Mouse (Mus musculus) kidney, adult 9 months (tissue): ENCODE measurements around the gene Zfand3.
A peak's percentile ranks its signal among the peaks of the same experiment; 100 is the strongest.

Source experiments
- DNase-seq: peaks from one replicate; pipeline ENCODE4 v3.0.0; 2022

The Zfand3 gene

DNA sequence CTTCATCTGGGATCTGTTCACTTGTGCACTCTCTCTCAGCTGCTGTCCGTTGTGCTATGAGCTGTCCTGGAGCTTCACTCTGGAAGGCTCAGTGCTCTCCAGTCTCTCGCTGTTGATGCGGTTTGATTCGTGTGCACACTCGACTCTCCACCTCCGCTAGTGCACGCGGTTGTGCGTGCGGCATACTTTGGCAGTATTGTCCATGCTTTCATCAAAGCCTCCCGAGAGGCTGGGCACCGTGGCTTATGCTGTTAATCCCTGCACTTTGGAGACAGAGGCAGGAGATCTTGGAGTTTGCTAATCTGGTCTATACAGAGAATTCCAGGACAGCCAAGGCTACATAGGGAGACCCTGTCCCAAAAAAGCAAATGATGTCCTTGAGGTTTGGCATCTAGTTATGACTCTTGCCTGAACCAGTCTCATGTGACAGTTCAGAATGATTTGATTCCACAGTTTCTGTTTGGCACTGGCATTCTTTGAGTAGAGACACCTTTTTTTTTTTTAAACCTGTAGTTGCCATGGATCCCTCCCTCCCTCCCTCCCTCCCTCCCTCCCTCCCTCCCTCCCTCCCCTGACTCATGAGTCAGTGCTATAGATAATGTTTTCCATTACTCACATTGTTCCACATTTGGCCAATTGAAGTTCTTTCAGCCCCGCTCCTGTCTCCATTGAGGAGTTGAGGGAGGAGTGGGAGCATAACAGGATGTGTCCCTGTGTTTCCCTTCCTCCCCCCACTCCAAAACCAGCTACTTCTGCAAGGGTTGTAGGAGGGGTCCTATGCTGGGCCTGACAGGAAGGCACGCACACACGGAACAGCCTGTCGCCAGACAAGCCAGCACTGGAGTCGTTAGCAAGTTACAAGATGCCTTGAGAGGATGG is 192.1 kb downstream of the Zfand3 start:
- no peak for DNase-seq

DNA sequence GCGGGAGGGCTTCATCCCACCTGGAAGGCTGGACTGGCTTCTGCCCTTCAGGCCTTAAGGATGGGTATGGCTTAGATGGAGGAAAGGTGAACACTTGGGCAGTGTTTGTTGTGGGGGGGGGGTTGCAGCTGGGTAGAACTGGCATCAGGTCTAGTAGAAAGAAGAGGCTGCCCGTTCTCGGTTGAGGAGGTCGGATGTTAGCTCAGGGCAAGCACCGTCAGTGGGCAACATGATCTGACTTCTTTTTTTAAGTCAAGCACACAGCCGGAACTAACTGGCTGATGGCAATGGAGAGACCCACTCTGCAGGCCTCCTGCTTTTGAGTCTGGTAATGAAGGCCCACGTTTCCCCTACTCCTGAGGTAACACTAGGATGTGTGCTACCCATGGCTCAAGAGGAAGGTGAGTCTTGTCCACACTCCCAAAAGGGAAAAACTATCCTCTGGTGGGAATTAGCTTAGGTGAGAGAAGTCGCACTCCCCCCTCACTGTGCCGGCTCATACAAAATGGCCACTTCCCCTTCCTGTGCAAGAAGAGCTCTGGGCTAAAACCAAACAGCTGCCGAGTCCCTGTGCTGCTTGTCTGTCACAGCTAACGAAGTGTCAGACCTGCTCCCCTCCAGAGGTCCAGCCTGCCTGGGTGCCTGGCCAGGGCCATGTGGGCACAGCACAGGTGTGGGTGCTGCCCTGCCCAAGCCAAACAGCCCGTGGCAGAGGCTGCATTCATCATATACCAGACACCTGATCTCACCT is 192.9 kb downstream of the Zfand3 start:
- no peak for DNase-seq

- DNase-seq, result no peak
These were observed 193.9 kb downstream of the Zfand3 start for GRCm38 (mm10) chr17:30198422-30198821.

GRCm38 (mm10) chr17:30199374-30200247 is 195.1 kb downstream of the Zfand3 start:
- peak; percentile 42 for DNase-seq

- no peak for DNase-seq
These were observed 195.8 kb downstream of the Zfand3 start for GRCm38 (mm10) chr17:30200283-30200682.

DNA sequence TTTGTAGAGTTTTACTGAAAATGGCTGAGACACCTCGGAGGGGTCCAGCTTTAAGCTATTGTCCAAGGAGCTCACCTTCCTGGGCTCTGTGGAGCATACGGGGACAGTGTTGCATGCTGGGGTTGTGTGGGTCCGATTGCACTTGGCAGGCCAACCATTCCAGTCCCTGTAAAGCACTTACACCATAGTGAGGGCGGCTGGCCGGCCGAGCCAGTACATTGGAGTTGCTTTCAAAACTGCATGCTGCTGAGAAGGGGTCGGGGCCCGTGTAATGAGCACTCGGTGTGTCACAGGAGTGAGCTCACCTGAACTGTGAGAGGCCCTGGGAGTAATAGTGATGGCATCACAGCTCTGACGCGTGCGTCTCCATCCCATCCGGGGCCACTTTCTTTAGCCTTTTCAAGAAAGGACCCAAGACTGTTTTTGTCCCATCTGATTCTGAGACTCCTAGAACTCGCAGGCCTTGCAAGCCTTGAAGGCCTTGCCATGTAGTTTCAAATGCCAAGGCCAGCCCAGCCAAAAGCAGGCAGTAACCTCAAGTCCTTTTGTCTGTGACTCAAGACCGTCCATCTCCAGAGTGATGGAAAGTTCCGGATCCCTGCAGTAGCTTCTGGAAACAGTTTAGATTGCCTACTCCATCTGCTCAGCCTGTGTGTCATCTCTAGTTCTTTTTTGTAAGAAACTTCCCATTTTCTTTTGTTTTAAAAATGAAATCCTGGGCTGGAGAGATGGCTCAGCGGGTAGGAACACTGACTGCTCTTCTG is 200.7 kb downstream of the Zfand3 start:
- no peak for DNase-seq

- DNase-seq, result no peak
These were observed 205.7 kb downstream of the Zfand3 start for GRCm38 (mm10) chr17:30210262-30210661.

DNA sequence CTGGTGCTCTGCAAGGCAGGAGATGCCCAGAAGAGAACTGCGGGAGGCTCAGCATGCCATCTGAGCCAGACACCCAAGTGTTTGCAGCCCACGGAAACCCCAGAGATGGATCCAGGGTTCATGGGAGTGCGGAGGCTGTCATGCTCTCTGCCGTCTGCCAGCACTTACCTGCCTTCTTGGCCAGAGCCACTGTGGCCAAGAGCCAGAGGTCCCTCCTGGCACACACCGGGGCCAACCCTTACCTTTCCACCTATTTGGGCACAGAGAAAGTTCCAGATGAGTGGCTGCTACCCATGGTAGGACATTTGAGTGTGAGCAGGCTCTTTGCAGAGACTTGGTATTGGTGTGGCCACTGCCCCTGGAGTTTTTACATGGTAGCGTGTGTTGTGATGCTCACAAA is 206.4 kb downstream of the Zfand3 start:
- DNase-seq, result peak; percentile 35

GRCm38 (mm10) chr17:30212647-30213046 is 208.1 kb downstream of the Zfand3 start:
- DNase-seq, result no peak

- no peak for DNase-seq
These were observed 208.8 kb downstream of the Zfand3 start for GRCm38 (mm10) chr17:30213371-30213770.

- DNase-seq, result no peak
These were observed 209.9 kb downstream of the Zfand3 start for GRCm38 (mm10) chr17:30214393-30214792.

DNA sequence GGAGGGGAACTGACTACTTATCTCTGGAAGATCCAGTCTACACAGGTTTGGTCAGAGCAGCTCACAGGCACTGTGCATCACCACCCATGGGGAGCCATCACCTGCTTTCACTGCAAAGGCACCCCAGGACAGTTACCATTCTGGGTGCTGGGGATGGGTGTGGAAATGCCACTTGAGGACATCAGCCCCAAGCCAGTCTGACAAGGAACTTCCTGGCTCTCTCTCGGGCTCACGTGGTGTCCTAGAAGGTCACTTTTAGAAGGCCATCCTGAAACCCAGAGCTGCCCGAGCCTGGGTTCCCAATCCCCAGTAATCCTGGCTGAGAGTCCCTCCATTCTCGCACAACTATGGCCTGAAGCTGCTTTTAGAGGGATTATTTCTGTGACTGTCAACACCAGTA is 211.2 kb downstream of the Zfand3 start:
- DNase-seq, result no peak

- DNase-seq, result no peak
These were observed 217.1 kb downstream of the Zfand3 start for GRCm38 (mm10) chr17:30221677-30222076.

- DNase-seq, result no peak
These were observed 217.8 kb downstream of the Zfand3 start for GRCm38 (mm10) chr17:30222361-30222760.

DNA sequence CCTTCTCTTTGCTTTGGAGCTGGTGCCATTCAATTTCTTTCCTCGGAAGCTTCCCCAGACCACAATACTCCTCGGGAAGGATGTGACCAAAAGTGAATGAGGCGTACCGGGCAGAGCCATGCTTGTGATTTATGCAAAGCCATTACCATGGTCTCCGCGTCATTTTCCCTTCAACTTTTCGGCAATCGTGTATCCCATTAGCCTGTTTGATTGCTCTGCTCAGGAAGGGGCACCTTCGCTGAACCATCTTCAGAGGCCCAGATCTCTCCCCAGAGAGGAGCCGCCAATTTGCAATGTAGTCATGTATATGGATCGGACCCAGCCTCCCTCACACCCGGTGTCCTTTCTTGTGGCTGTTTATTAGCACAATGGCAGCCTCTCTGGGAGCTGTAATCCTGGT is 218.3 kb downstream of the Zfand3 start:
- no peak for DNase-seq

- no peak for DNase-seq
These were observed 220.7 kb downstream of the Zfand3 start for GRCm38 (mm10) chr17:30225030-30225740.

- no peak for DNase-seq
These were observed 224.1 kb downstream of the Zfand3 start for GRCm38 (mm10) chr17:30228439-30229215.

DNA sequence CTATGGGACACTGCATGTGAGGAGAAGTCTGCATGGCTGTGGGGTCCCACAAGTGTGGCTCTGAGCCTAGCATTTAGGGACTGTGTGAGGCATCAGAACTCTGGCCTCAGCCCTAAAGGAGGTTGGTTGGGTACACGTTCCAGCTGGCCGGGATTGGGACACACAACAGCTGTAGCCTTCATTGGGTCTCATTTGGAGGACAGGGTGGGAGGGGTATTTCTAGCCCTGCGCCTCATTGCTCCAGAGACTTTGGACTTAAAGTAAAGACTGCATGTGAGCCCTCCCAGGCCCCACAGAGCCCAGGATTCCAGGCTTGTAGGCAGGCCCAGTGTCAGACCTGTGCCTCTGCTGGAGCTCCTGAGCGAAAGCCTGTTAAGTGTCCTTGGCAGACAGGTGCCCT is 225.9 kb downstream of the Zfand3 start:
- no peak for DNase-seq

- DNase-seq, result no peak
These were observed 226.9 kb downstream of the Zfand3 start for GRCm38 (mm10) chr17:30231483-30231882.

DNA sequence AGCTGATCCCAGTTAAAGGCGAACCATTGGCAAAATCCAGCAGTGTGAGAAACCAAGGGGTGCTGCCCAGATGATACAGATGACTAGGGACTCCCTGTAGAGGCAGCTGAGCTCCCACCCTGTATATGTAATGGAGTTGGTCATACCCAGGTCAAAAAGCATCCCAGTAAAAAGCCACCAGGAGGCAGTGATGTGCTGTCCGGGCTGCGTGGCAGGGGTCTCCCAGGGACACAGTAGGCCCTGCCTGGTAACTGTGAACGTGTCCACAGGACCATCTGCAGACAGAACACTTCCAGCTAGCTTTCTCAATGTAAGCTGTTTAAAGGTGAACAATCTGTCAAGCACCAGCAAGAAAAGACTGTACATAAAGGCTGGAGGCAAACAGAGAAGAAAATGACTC is 228.2 kb downstream of the Zfand3 start:
- DNase-seq, result no peak

GRCm38 (mm10) chr17:30235380-30235779 is 230.8 kb downstream of the Zfand3 start:
- DNase-seq, result no peak
